9 mouse cellular contexts compared by ENCODE assay signal in genomic region chr9:96739808-96740711, GRCm38 (mm10). TPM values are rescaled to one million over a fixed set of nuclear protein-coding genes. Genes with fewer than 3 reads are reported as not detected.
DNase-seq lines count a peak whose midpoint lies in the region; ATAC-seq and TF ChIP-seq lines count a peak whose summit lies in the region.
"Had no signal": no experiment of that assay in that cellular context is flagged by ENCODE, and none has a peak within 500 bp of the region (broad histone marks: within the 10 kb centered on the region; RNA-seq: fewer than 3 reads in every experiment).

No protein-coding gene starts in this region.

- no peak for TF ChIP-seq CTCF in lung, postnatal 0 days (IDR thresholded peaks at IDR 0.05)

- peaks cover 29 to 40% of the 10 kb centered on the region in 2 experiments for H3K4me1 ChIP-seq in heart, embryonic 14.5 days (ENCODE audit: control insufficient read depth in 2 of 2, insufficient read depth in 2 of 2, low read length in 2 of 2)
- no peaks in the 10 kb centered on the region for H3K4me1 ChIP-seq in lung, postnatal 0 days (ENCODE audit: insufficient read depth, low read depth, low read length)

- no peaks in the 10 kb centered on the region for H3K36me3 ChIP-seq in heart, embryonic 14.5 days (ENCODE audit: control insufficient read depth, insufficient read depth, low read length)
- no peaks in the 10 kb centered on the region for H3K36me3 ChIP-seq in lung, postnatal 0 days (ENCODE audit: insufficient read depth, low read length)

- peak; percentile 59; the same call in 1 of the 2 replicates for ATAC-seq in heart, embryonic 14.5 days (ENCODE audit: insufficient number of reproducible peaks, insufficient read depth, low FRiP score, low read depth)
- peak; percentile 78 for ATAC-seq in lung, postnatal 0 days
- no peak for ATAC-seq in megakaryocyte-erythroid progenitor cell, adult 5-6 weeks (replicated peaks; ENCODE audit: low FRiP score, low TSS enrichment, poor library complexity, severe bottlenecking)

- peaks cover 5% of the 10 kb centered on the region; the same call in 1 of the 2 replicates for H3K9me3 ChIP-seq in heart, embryonic 14.5 days (ENCODE audit: control insufficient read depth, low read length)
- H3K9me3 ChIP-seq in lung, postnatal 0 days (ENCODE audit: low read length), result no peaks in the 10 kb centered on the region
- H3K9me3 ChIP-seq: forebrain, embryonic 10.5 days had no signal

- peak overlapping the region; percentile 99 for H3K27ac ChIP-seq in heart, embryonic 14.5 days (replicated peaks in 1 of 2; ENCODE audit: control insufficient read depth in 1 of 2, insufficient read depth in 1 of 2, low read depth in 2 of 2, low read length in 2 of 2)
- no peak overlapping the region for H3K27ac ChIP-seq in lung, postnatal 0 days (ENCODE audit: low read length)

- TF ChIP-seq EP300 in lung, postnatal 0 days (IDR thresholded peaks at IDR 0.05), result no peak

- peak overlapping the region; percentile 2 to 14; a peak in 1 of 4 replicates for H3K4me3 ChIP-seq in heart, embryonic 14.5 days (ENCODE audit: control insufficient read depth in 1 of 2, insufficient read depth in 1 of 2, low read depth in 1 of 2, low read length in 2 of 2)
- H3K4me3 ChIP-seq in lung, postnatal 0 days (ENCODE audit: low read depth, low read length), result no peak overlapping the region
- H3K4me3 ChIP-seq: forebrain, embryonic 10.5 days had no signal

- DNase-seq in urinary bladder, postnatal 14 days (ENCODE audit: low spot score), result peak; percentile 51
- no peak for DNase-seq in urinary bladder, postnatal 10 days (ENCODE audit: low spot score)
- DNase-seq in lung, postnatal 0 days (ENCODE audit: low spot score), result peak; percentile 80
- DNase-seq in testis, postnatal 10 days (ENCODE audit: low spot score), result peak; percentile 49
- DNase-seq in adrenal gland, postnatal 4 days (ENCODE audit: low spot score in 2 of 2), result no peak
- no peak for DNase-seq in cerebellum, postnatal 14 days

- no peaks in the 10 kb centered on the region for H3K27me3 ChIP-seq in heart, embryonic 14.5 days (ENCODE audit: control insufficient read depth, insufficient read depth, low read length)
- H3K27me3 ChIP-seq in lung, postnatal 0 days (replicated peaks; ENCODE audit: insufficient read depth, low read length), result no peaks in the 10 kb centered on the region

- WGBS in heart, embryonic 14.5 days, result 15% methylated on average over 22 of the region's 22 CpGs
- 59% methylated on average over 22 of the region's 22 CpGs for WGBS in lung, postnatal 0 days

- H3K4me2 ChIP-seq in heart, embryonic 14.5 days (ENCODE audit: low read length), result peak overlapping the region; percentile 55
- H3K4me2 ChIP-seq in lung, postnatal 0 days (replicated peaks; ENCODE audit: low read depth, low read length), result no peak overlapping the region

- H3K9ac ChIP-seq in heart, embryonic 14.5 days (ENCODE audit: low read length), result peak overlapping the region; percentile 59
- no peak overlapping the region for H3K9ac ChIP-seq in lung, postnatal 0 days (replicated peaks; ENCODE audit: low read depth)

RNA-seq across cellular contexts. Expression of gene Zbtb38, which starts 12.6 kb away (rescaled TPM):
- 32.9 and 34.2 TPM in 2 replicates for polyA plus RNA-seq in heart, embryonic 14.5 days (2014; fragmentation: Nextera tagmentation; extraction: Ambion mirVana)
- polyA plus RNA-seq in lung, postnatal 0 days (2015; fragmentation: Nextera tagmentation; extraction: Ambion mirVana), result 31.8 and 32.5 TPM in 2 replicates
- 10 to 100 TPM; 42.8 to 43.1 TPM for total RNA-seq in adrenal gland, postnatal 4 days (2021)
- total RNA-seq in megakaryocyte-erythroid progenitor cell, adult 5-6 weeks (2014; fragmentation: Nextera tagmentation), result 17.4 and 28.9 TPM in 2 replicates
- 21.1 and 38.7 TPM in 2 replicates for total RNA-seq in megakaryocyte-erythroid progenitor cell, adult 5-6 weeks (2017)

Comparison
In these comparisons a context has a peak if more than half of its experiments do, and no peak if none do; other contexts are left out.
1. DNase-seq: peak in urinary bladder, postnatal 14 days (single experiment), lung, postnatal 0 days (single experiment) and testis, postnatal 10 days (single experiment); none in urinary bladder, postnatal 10 days (single experiment), adrenal gland, postnatal 4 days (0 of 2) and cerebellum, postnatal 14 days (0 of 2).